Mouse (Mus musculus) embryonic facial prominence, embryonic 14.5 days (tissue): ENCODE results near the gene Dop1b. TPM values are rescaled to one million over a fixed set of nuclear protein-coding genes. Genes with fewer than 3 reads are reported as not detected.
"Not testable (repeated sequence)": the region's sequence is repeated elsewhere in the genome, so short reads cannot be mapped to it uniquely, and the experiment has no call there.

Source experiments
- ATAC-seq: fragments of 200-750 bp; cut with Nextera tagmentation; 2 replicates; pipeline ENCODE4 v1.8.0; 2017; ENCODE audit warnings: low read depth, moderate number of reproducible peaks, moderate TSS enrichment
- DNase-seq: peaks from one replicate; pipeline ENCODE4 v3.0.0-alpha.2; 2015; ENCODE audit warnings: low spot score
- H3K27ac ChIP-seq: fragments of 300-500 bp; sonication (generic); replicated peaks from 2 replicates; pipeline ENCODE4 v1.5.1; 2014; ENCODE audit warnings: low read depth, mild to moderate bottlenecking, low read length, moderate library complexity
- H3K27me3 ChIP-seq: fragments of 300-500 bp; sonication (generic); replicated peaks from 2 replicates; pipeline ENCODE4 v1.6.1; 2014; ENCODE audit warnings: low read length; ENCODE audit not compliant: control insufficient read depth, insufficient read depth
- H3K36me3 ChIP-seq: fragments of 300-500 bp; sonication (generic); 2 replicates; pipeline ENCODE4 v1.6.1; 2014; ENCODE audit warnings: low read length, mixed read lengths; ENCODE audit not compliant: control insufficient read depth, insufficient read depth
- H3K4me1 ChIP-seq: fragments of 300-500 bp; sonication (generic); 2 replicates; pipeline ENCODE4 v1.6.1; 2014; ENCODE audit warnings: antibody characterized with exemption, low read length; ENCODE audit not compliant: control insufficient read depth, insufficient read depth
- H3K4me2 ChIP-seq: fragments of 300-500 bp; sonication (generic); 2 replicates; pipeline ENCODE4 v1.6.1; 2014; ENCODE audit warnings: low read depth, mild to moderate bottlenecking, low read length, moderate library complexity, mixed read lengths
- H3K4me3 ChIP-seq: fragments of 300-500 bp; sonication (generic); 2 replicates; pipeline ENCODE4 v1.5.1; 2014; ENCODE audit warnings: low read depth, mild to moderate bottlenecking, low read length
- H3K9ac ChIP-seq: fragments of 300-500 bp; sonication (generic); 2 replicates; pipeline ENCODE4 v1.6.1; 2014; ENCODE audit warnings: low read depth, mild to moderate bottlenecking, low read length, moderate library complexity, mixed read lengths
- H3K9me3 ChIP-seq: fragments of 300-500 bp; sonication (generic); 2 replicates; pipeline ENCODE4 v1.6.1; 2016; ENCODE audit warnings: low read length; ENCODE audit not compliant: control insufficient read depth
- WGBS: fragments of 180-500 bp; shearing (Covaris S2); extraction: QIAGEN DNeasy Blood & Tissue Kit; methylation state at CpG from one replicate; pipeline ENCODE4 v1.1.7; 2014; 5-methylcytosine and 5-hydroxymethylcytosine counted together
- polyA plus RNA-seq: library from polyadenylated mRNA; unstranded; fragments of >200 nt; fragmentation: Nextera tagmentation; extraction: Ambion mirVana; gene quantifications from 2 replicates; pipeline ENCODE4 v1.2.1, GENCODE M21; 2014

Dop1b gene
- 13.4 and 14.0 TPM in 2 replicates for polyA plus RNA-seq

DNA sequence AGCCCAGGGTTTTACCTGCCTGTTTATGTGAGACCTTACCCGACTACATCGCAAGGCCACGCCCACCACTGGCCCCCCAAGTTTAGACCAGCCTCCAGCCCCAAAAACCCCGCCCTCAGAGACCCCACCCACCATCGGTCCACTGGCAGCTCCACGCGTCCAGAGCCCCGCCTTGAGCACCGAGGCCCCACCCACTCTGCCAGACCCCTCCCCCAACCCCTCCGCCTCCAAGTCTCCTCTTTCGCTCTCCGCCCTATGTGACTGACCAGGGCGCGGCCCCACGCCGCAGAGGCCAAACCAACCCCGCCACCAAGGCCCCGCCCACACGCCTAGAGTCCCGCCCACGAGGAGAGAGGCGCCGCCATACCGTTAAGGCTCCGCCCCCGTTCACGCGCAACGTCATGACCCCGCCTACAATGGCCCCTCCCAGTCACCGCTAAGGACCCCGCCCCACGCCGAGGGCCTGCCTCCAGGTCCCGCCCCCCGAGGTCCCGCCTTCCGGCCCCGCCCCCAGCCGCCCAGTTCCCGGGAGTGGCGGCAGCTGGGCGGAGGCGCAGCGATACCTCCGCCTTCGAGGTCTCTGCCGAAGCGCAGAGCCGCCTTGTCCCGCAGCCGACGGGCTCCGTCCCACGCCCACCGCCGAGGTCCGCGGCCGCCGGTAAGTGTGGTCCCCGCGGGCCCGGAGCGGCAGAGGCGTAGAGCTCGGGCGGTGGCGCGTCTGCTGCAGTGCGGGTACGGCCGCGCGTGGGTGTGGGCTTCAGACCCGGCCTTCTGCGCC, at the start of gene Dop1b:
Dop1b (plus strand) TSS at position 494 of the 778 bp plus-strand sequence.
- ATAC-seq: peak; percentile 92
- WGBS: under 1% methylated on average over 39 of the region's 77 CpGs
- 0 out of 2 replicates have a peak within 1 kb of the TSS, but pooled peaks have one; percentile 28 for H3K27ac ChIP-seq

DNA sequence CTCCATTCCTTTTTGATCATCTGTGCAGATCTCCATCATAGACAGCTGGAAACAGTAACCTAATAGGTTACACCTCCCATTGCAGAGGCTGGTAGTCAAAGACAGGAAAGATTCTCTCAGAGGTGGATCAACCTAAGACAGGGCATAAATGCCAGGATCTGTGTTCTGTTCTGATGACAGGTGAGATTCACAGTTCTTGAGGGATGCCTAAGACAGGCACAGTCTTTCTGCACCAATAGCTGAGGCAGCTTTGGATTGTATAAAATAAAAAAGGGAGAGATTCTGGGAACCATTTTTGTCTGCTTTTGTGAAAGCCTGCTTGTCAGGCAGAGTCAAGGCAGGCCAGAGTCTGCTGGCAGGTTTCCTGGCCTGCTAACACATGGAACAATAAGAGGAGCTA, 43.7 kb upstream of the Dop1b start:
- DNase-seq (no peak), ATAC-seq (no peak)
- no peaks in the 10 kb centered on the region for H3K4me1 ChIP-seq

More for the DNA sequence above, at the start of gene Dop1b:
- H3K36me3 ChIP-seq: no peaks in the 10 kb centered on the region
- H3K4me3 ChIP-seq: peak within 1 kb of the TSS; percentile 74
- DNase-seq: peak; percentile 96
- H3K27me3 ChIP-seq: peaks cover 17% of the 10 kb centered on the region
- no peaks in the 10 kb centered on the region for H3K9me3 ChIP-seq
- H3K9ac ChIP-seq: peak within 1 kb of the TSS; percentile 80
- peaks cover 5% of the 10 kb centered on the region; the same call in 1 of the 2 replicates for H3K4me1 ChIP-seq
- H3K4me2 ChIP-seq: peak within 1 kb of the TSS; percentile 93

DNA sequence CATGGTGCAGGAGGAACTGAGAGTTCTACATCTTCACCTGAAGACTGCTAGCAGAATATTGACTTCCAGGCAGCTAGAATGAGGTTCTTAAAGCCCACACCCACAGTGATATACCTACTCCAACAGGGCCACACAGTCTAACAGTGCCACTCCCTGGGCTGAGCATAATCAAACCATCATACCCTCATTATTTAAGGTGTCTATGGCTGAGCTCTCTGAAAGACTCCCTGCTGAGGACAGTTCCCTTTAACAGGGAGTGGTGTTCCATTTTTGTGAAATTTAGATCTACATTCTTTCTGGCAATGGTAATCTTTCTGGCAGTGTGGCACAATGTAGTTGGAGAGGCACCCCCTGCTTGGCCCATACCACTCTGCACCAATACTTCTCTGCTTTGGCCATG, 42.2 kb upstream of the Dop1b start:
- Histone ChIP-seq H3K4me3 (no peak overlapping the region), H3K27ac (no peak overlapping the region), H3K4me2 (no peak overlapping the region), H3K4me1 (no peaks in the 10 kb centered on the region), H3K9ac (no peak overlapping the region), H3K36me3 (no peaks in the 10 kb centered on the region), H3K9me3 (peaks cover 20% of the 10 kb centered on the region), H3K27me3 (no peaks in the 10 kb centered on the region)
- ATAC-seq (no peak), DNase-seq (no peak)

More for the DNA sequence above, 43.7 kb upstream of the Dop1b start:
- Histone ChIP-seq H3K9ac (no peak overlapping the region), H3K4me2 (no peak overlapping the region), H3K9me3 (peaks cover 23% of the 10 kb centered on the region), H3K4me3 (no peak overlapping the region), H3K27me3 (no peaks in the 10 kb centered on the region), H3K27ac (no peak overlapping the region), H3K36me3 (no peaks in the 10 kb centered on the region)

DNA sequence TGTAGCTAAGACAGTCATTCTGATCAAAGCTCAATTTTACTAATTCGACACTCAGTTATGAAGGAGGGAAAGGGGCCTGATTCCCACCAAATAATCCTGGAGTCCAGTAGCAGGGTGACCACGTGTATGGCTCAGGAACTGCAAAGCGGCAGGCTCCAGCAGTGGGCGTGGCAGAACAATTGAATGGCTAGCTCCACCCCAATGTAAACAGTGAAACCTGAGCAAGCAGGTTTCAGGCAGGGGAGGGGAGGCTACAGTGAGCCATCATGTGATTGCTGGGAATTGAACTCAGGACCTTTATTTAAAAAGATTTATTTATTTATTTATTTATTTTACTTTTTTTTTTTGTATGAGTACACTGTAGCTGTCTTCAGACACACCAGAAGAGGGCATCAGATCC, 41.2 kb upstream of the Dop1b start:
- WGBS: 38% methylated on average over 4 of the region's 4 CpGs
- H3K4me1 ChIP-seq, H3K4me3 ChIP-seq, H3K4me2 ChIP-seq, DNase-seq, H3K27ac ChIP-seq, ATAC-seq, H3K9ac ChIP-seq, H3K27me3 ChIP-seq, H3K36me3 ChIP-seq: not testable (repeated sequence)
- H3K9me3 ChIP-seq: peaks cover 20% of the 10 kb centered on the region

DNA sequence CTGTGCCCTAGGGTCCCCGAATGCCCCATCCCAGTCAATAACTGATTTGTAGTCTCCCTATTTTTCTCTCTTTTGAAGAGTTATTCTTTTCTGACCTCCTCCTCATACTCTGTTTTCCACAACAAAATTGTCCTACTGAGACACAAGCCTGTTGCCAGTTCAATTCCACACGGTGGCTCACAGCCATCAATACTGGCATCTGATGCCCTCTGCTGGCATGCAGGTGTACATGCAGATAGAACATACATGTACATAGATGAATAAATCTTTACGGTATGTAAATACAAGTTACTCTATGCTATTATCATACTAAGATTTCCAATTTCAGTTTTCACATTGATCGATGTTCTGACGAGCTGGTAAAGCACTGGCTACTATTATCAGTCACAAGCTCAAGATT, 40.6 kb upstream of the Dop1b start:
- Histone ChIP-seq H3K9me3 (peaks cover 20% of the 10 kb centered on the region), H3K4me1 (no peaks in the 10 kb centered on the region), H3K9ac (no peak overlapping the region), H3K27ac (no peak overlapping the region), H3K36me3 (no peaks in the 10 kb centered on the region), H3K4me2 (no peak overlapping the region), H3K27me3 (no peaks in the 10 kb centered on the region), H3K4me3 (no peak overlapping the region)
- DNase-seq: no peak
- no peak for ATAC-seq
- 90% methylated on average over 5 of the region's 5 CpGs for WGBS

DNA sequence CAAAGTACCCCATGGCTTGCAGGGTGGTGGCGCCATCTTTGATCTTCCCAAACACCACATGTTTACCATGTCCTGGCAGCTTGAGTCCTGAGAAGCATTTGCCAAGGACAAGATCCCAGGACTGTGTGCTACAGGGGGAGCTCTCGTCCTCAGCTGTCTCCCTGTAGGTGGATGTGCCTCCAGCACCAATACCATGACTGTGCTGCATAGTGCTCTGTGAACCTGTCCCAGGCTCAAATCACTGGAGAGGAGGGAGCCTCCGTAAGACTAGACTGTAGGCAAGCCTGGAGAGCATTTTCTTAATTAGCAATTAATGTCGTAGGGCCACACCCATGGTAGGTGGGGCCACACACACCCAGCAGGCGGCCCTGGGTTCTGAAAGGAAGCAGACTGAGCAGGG, 35.3 kb upstream of the Dop1b start:
- 80% methylated on average over 5 of the region's 5 CpGs for WGBS
- H3K4me2 ChIP-seq: no peak overlapping the region
- H3K27ac ChIP-seq: no peak overlapping the region
- no peaks in the 10 kb centered on the region for H3K36me3 ChIP-seq
- H3K4me3 ChIP-seq: no peak overlapping the region
- H3K4me1 ChIP-seq: no peaks in the 10 kb centered on the region
- H3K27me3 ChIP-seq: peaks cover 2% of the 10 kb centered on the region
- H3K9me3 ChIP-seq: no peaks in the 10 kb centered on the region
- no peak overlapping the region for H3K9ac ChIP-seq
- DNase-seq: no peak
- no peak for ATAC-seq

DNA sequence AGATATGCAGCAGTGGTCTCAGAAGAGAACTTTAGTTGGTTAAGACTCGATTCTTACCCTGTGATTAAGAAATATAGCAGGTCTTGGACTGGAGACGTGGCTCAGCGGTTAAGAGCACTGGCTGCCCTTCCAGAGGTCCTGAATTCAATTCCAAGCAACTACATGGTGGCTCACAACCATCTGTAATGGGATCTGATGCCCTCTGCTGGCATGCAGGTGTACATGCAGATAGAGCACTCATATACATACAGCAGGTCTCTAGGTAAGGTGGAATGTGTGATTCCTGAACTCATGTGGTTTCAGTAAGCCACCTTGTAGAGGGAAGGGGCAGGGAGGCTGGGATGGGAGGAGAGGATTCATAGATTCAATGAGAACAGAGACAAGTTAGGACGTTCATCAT, 33.5 kb upstream of the Dop1b start:
- Histone ChIP-seq H3K36me3 (no peaks in the 10 kb centered on the region), H3K9me3 (no peaks in the 10 kb centered on the region), H3K4me3 (no peak overlapping the region), H3K4me1 (no peaks in the 10 kb centered on the region), H3K4me2 (no peak overlapping the region), H3K9ac (no peak overlapping the region), H3K27ac (no peak overlapping the region), H3K27me3 (peaks cover 18% of the 10 kb centered on the region)
- DNase-seq: no peak
- WGBS: 89% methylated on average over 4 of the region's 4 CpGs
- no peak for ATAC-seq

DNA sequence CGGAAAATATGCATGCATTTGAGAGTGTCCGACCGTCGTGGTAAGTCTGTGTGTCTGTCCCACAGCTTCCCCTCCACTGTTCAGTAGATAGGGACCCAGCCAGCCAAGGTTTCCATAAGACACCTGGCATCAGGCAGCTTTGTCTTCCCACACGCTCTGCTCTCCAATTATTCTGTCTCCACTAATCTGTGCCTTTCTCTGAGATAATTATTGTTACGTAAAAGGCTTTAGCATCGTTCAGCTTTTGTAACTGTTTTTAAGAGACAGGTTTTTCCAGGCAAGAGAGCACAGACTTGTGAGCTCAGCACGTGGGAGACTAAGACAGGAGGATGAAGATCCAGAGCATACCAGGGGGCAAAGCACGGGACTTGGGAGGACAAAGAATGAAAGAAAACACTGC, 32.5 kb upstream of the Dop1b start:
- peaks cover 8% of the 10 kb centered on the region; the same call in 1 of the 2 replicates for H3K4me1 ChIP-seq
- DNase-seq (peak; percentile 20), ATAC-seq (no peak)
- no peak overlapping the region for H3K9ac ChIP-seq
- no peak overlapping the region for H3K4me2 ChIP-seq
- peaks cover 27% of the 10 kb centered on the region for H3K27me3 ChIP-seq
- 56% methylated on average over 9 of the region's 9 CpGs for WGBS
- no peaks in the 10 kb centered on the region for H3K36me3 ChIP-seq
- H3K4me3 ChIP-seq: no peak overlapping the region
- no peaks in the 10 kb centered on the region for H3K9me3 ChIP-seq
- no peak overlapping the region for H3K27ac ChIP-seq

DNA sequence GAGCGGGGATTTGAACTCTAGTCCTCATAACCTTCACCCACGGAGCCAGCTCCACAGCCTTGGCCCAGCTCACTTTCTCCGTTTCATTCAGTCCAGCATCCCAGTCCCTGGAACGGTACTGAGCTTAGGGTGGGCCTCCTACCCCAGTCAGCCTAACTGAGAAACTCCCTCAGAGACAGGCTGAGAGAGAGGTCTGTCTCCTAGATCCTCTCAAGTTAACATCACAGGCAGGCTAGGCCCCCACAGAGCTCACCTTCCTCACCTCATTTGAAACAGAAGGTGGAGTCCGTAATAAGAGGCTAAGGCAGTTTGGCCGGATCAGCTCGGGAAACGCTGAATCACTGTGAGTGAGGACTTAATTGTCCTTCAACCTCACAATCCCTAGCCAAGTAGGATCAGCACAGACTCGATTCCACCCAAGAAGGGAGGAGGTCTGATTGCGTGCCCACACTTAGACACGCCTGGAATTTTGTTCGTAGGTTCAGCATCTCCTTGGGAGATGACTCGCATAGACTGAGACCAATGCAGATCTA, 29.5 kb upstream of the Dop1b start:
- Histone ChIP-seq H3K27me3 (peaks cover 39% of the 10 kb centered on the region), H3K4me1 (peaks cover 11% of the 10 kb centered on the region; the same call in 1 of the 2 replicates), H3K4me2 (peak overlapping the region; percentile 77), H3K9ac (no peak overlapping the region), H3K36me3 (no peaks in the 10 kb centered on the region), H3K27ac (no peak overlapping the region), H3K4me3 (peak overlapping the region; percentile 49), H3K9me3 (no peaks in the 10 kb centered on the region)
- no peak for DNase-seq
- WGBS: 26% methylated on average over 13 of the region's 13 CpGs
- ATAC-seq: no peak
